Mouse (Mus musculus): Measurements from ENCODE around the gene Gm10130. TPM values are rescaled to one million over a fixed set of nuclear protein-coding genes. Genes with fewer than 3 reads are reported as not detected.

Gene Gm10130
- 3.2 TPM for polyA plus RNA-seq (2017; shearing (Covaris generic))

DNA sequence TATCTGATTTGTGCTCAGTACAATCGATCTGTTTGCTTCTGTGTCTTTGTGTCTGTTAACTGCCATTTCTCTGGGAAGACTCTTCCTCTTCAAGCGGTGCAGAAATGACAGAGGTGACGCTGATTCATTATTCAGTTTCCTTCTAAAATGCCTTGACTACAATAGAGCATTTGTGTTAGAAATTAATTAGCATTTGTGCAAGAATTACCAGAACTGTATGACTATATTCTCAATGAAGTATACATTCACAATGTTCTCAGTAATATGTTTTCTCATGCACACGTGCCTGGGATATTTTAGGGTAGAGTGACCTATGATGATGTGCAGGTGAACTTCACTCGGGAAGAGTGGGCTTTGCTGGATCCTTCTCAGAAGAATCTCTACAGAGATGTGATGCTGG, at the start of gene Gm10130:
Gene Gm10130, plus strand, starts transcription at position 301 of the 400 bp plus-strand sequence.

DNA sequence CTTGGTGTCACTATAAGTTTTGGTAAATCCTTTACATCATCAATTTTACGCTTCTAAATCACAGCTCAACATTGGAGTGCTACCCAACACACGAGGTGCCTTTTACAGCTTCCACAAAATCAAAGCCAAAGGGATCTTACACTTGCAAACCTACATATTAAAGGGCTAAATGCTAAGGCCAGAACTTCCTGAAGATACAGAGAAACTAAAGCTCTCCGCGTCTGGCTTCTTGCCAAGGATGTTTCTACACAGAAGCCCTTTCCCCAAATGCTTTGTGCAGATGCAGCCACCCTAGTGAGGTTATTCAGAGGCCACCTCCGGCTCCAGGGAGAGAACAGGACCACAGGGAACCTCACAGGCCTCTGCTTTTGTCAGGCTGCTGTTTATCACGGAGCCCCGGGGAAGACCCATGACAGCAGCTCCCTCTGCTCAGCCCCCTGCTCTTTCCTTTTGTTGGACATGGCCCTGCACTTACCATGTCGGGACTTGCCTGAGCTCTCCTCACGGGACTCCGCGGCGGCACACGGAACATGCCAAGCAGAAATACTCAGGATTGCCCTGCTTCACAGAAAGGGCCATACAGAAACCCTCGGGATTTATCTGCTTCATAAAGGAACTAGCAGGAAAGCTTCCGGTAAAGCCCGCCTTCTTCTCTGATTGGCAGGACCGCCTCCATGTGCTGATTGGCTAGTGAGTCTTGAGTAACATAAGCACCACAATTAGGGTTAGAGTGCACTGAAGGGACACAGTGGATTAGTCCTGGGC, 38.8 kb downstream of the Gm10130 start, which contains the start of gene 3300002I08Rik:
Gene 3300002I08Rik, minus strand, starts transcription at position 653 of the 765 bp plus-strand sequence.

Other genes starting within 250 kb of the Gm10130 start
- gene Zfp120, start 187.0 kb upstream of the Gm10130 start, polyA plus RNA-seq (2017; shearing (Covaris generic)) = 11.6 TPM
- not detected for gene Gm10770, start 144.0 kb upstream of the Gm10130 start, polyA plus RNA-seq (2017; shearing (Covaris generic))
- gene Gm14139, start 141.9 kb upstream of the Gm10130 start, polyA plus RNA-seq (2017; shearing (Covaris generic)) = not detected
- 1.6 TPM for gene Zfp937, start 105.6 kb upstream of the Gm10130 start, polyA plus RNA-seq (2017; shearing (Covaris generic))
- 4.9 TPM for gene Gm21994, start 68.1 kb upstream of the Gm10130 start, polyA plus RNA-seq (2017; shearing (Covaris generic))
- gene Gm14124, start 66.2 kb upstream of the Gm10130 start, polyA plus RNA-seq (2017; shearing (Covaris generic)) = not detected
- 1.8 TPM for gene 3300002I08Rik, start 39.1 kb downstream of the Gm10130 start, polyA plus RNA-seq (2017; shearing (Covaris generic))
- gene Zfp442, start 127.8 kb downstream of the Gm10130 start, polyA plus RNA-seq (2017; shearing (Covaris generic)) = 1.9 TPM
- gene Zfp345, start 161.4 kb downstream of the Gm10130 start, polyA plus RNA-seq (2017; shearing (Covaris generic)) = not detected
- gene Cst7, start 246.7 kb downstream of the Gm10130 start, polyA plus RNA-seq (2017; shearing (Covaris generic)) = 119 TPM

Data from effector memory CD4-positive, alpha-beta T cell, adult 5 months (primary cell).